Mouse (Mus musculus) G1E (cell line): ENCODE data around the gene Cacna1c. TPM values are rescaled to one million over a fixed set of nuclear protein-coding genes. Genes with fewer than 3 reads are reported as not detected.

Source experiments
- ATAC-seq: 2 replicates; pipeline ENCODE4 v1.8.0; 2016; ENCODE audit warnings: mild to moderate bottlenecking; ENCODE audit not compliant: insufficient number of reproducible peaks, poor library complexity, low FRiP score, severe bottlenecking; ENCODE audit errors: extremely low read depth
- DNase-seq: peaks from one replicate; pipeline ENCODE4 v3.0.0; 2012; ENCODE audit warnings: low spot score
- H3K27me3 ChIP-seq: 2 replicates; pipeline ENCODE4 v1.6.1; 2012; ENCODE audit warnings: mild to moderate bottlenecking, low read length, inconsistent platforms; ENCODE audit not compliant: insufficient read depth
- H3K36me3 ChIP-seq: replicated peaks from 2 replicates; pipeline ENCODE3; 2012; ENCODE audit warnings: mild to moderate bottlenecking, inconsistent platforms
- H3K4me1 ChIP-seq: 2 replicates; pipeline ENCODE4 v1.6.1; 2012; ENCODE audit warnings: low read depth, low read length, inconsistent platforms, mixed read lengths; ENCODE audit not compliant: insufficient read depth
- H3K4me3 ChIP-seq: 2 replicates; pipeline ENCODE4 v1.5.1; 2012; ENCODE audit warnings: low read depth, mild to moderate bottlenecking, inconsistent platforms, low read length, moderate library complexity, mixed read lengths
- H3K9me3 ChIP-seq: replicated peaks from 2 replicates; pipeline ENCODE4 v1.6.1; 2012; ENCODE audit warnings: inconsistent platforms
- CTCF ChIP-seq: IDR thresholded peaks from 2 replicates; pipeline ENCODE4 v1.5.1; 2012; ENCODE audit warnings: low read depth, low read length, inconsistent platforms, mixed read lengths
- GATA1 ChIP-seq: IDR thresholded peaks from 2 replicates; pipeline ENCODE4 v1.6.1; 2012; ENCODE audit warnings: borderline replicate concordance, low read length, inconsistent platforms, mixed read lengths
- GATA2 ChIP-seq: IDR thresholded peaks from 2 replicates; pipeline ENCODE4 v1.6.1; 2012; ENCODE audit warnings: low read depth, low read length, inconsistent platforms, borderline replicate concordance
- POLR2AphosphoS5 ChIP-seq: IDR thresholded peaks from 2 replicates; pipeline ENCODE4 v1.6.1; 2012; ENCODE audit warnings: low read depth, low read length, inconsistent platforms; ENCODE audit not compliant: insufficient replicate concordance
- TAL1 ChIP-seq: conservative IDR thresholded peaks from 2 replicates; pipeline ENCODE4 v1.6.1; 2012; ENCODE audit warnings: low read depth, low read length, inconsistent platforms, mixed read lengths
- polyA plus RNA-seq: library from polyadenylated mRNA; stranded (reverse); fragments of >175 nt; gene quantifications from 2 replicates; pipeline ENCODE4 v1.2.3, GENCODE M21; 2012
- total RNA-seq, 2 experiments: library from RNA; stranded (forward) in 1 of 2; stranded (reverse) in 1 of 2; fragments of 200-1000 nt in 1 of 2; fragments of >200 nt in 1 of 2; fragmentation: Nextera tagmentation in 1 of 2; gene quantifications; 2 replicates each; pipeline ENCODE4 v1.2.3; 2014 to 2017

The Cacna1c gene
- total and polyA plus RNA-seq, 3 experiments: 0.11 TPM; not detected in 2

- Histone ChIP-seq H3K36me3 (no peaks in the 10 kb centered on the region), H3K27me3 (no peaks in the 10 kb centered on the region), H3K4me3 (no peak overlapping the region; the same call in 1 of the 2 replicates), H3K4me1 (no peaks in the 10 kb centered on the region), H3K9me3 (peaks cover 74% of the 10 kb centered on the region)
- no peak for DNase-seq
- no peak for TF ChIP-seq CTCF
- TF ChIP-seq POLR2AphosphoS5: no peak
- no peak for TF ChIP-seq GATA1
- TF ChIP-seq GATA2: no peak
- no peak for TF ChIP-seq TAL1
- no peak for ATAC-seq
Observed at GRCm38 (mm10) chr6:118847751-118848150, 348.5 kb downstream of the Cacna1c start.

GRCm38 (mm10) chr6:118845829-118846228, 350.4 kb downstream of the Cacna1c start:
- DNase-seq (no peak), ATAC-seq (no peak)
- TF ChIP-seq CTCF (no peak), GATA2 (no peak), POLR2AphosphoS5 (no peak), GATA1 (no peak), TAL1 (no peak)
- H3K4me3 ChIP-seq: no peak overlapping the region
- H3K9me3 ChIP-seq: peaks cover 83% of the 10 kb centered on the region
- H3K4me1 ChIP-seq: no peaks in the 10 kb centered on the region
- no peaks in the 10 kb centered on the region for H3K36me3 ChIP-seq
- no peaks in the 10 kb centered on the region for H3K27me3 ChIP-seq

DNA sequence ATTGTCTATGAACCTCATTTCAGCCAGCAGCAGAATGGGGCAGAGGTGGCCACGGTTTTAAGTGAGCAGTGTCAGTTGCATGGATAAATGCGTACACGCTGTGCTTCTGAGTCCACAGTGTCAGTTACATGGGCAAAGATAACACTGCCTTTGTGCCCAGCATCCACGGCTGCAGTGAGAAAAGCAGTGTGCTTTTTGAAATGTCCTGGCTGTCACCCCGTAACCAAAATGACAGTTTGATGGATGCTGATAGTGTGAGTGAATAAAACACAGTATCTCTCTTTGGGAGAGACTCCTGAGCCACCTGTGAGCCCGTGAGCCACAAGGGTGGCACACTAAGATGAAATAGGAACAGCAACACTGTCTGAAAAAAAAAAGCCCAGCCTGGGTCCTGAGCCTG, 351.0 kb downstream of the Cacna1c start:
- Histone ChIP-seq H3K4me1 (no peaks in the 10 kb centered on the region), H3K27me3 (no peaks in the 10 kb centered on the region), H3K4me3 (no peak overlapping the region), H3K36me3 (no peaks in the 10 kb centered on the region), H3K9me3 (peaks cover 84% of the 10 kb centered on the region)
- ATAC-seq: no peak
- no peak for DNase-seq
- no peak for TF ChIP-seq GATA1
- no peak for TF ChIP-seq GATA2
- no peak for TF ChIP-seq TAL1
- TF ChIP-seq CTCF: no peak
- TF ChIP-seq POLR2AphosphoS5: no peak

DNA sequence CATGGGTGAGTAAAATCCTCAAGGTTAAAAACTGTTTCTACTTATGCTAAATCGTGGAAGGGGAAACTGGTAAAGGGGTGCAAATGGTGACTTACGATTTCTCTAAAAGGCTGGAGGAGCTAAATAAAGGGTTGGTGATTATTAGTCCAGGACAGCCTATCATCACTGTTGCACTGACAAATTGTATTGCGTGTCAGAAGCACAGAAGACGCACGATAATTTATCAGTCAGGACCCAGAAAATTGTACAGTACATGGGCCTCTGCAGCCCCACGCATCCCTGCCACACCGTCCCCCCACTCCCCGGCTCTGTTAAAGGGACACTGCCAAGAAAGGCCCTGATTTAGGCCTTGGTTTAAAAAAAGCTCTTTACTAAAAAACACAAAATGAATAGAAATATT, 352.7 kb downstream of the Cacna1c start:
- H3K27me3 ChIP-seq: no peaks in the 10 kb centered on the region

DNA sequence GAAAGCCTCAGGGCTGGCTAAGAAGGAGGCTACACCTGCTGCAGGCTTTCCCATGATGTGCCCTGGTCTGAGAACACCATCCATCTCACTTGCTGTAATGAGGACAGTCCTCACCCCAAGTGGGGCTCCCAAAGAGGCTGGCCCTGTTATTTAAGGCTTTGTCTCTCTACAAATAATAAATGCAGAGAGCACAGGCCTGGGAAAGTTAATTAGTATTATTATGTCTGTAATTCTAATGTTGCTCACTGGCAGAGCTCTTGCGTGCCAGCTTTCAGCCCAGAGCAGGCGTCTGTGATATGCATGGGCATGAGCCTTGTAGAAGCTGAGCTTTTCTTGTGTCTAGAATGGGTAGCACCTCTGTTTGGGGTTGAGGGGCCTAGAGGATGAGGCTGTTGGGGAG, 354.3 kb downstream of the Cacna1c start:
- Histone ChIP-seq H3K4me3 (no peak overlapping the region), H3K36me3 (no peaks in the 10 kb centered on the region), H3K4me1 (no peaks in the 10 kb centered on the region), H3K9me3 (peaks cover 76% of the 10 kb centered on the region), H3K27me3 (no peaks in the 10 kb centered on the region)
- TF ChIP-seq CTCF (no peak), GATA2 (no peak), TAL1 (no peak), POLR2AphosphoS5 (no peak), GATA1 (no peak)
- no peak for ATAC-seq
- no peak for DNase-seq

More for the DNA sequence above, 352.7 kb downstream of the Cacna1c start:
- TF ChIP-seq TAL1 (no peak), GATA2 (no peak), POLR2AphosphoS5 (no peak), CTCF (no peak), GATA1 (no peak)
- no peak for ATAC-seq
- no peak overlapping the region for H3K4me3 ChIP-seq
- no peaks in the 10 kb centered on the region for H3K36me3 ChIP-seq
- H3K9me3 ChIP-seq: peaks cover 86% of the 10 kb centered on the region
- no peak for DNase-seq
- H3K4me1 ChIP-seq: no peaks in the 10 kb centered on the region

DNA sequence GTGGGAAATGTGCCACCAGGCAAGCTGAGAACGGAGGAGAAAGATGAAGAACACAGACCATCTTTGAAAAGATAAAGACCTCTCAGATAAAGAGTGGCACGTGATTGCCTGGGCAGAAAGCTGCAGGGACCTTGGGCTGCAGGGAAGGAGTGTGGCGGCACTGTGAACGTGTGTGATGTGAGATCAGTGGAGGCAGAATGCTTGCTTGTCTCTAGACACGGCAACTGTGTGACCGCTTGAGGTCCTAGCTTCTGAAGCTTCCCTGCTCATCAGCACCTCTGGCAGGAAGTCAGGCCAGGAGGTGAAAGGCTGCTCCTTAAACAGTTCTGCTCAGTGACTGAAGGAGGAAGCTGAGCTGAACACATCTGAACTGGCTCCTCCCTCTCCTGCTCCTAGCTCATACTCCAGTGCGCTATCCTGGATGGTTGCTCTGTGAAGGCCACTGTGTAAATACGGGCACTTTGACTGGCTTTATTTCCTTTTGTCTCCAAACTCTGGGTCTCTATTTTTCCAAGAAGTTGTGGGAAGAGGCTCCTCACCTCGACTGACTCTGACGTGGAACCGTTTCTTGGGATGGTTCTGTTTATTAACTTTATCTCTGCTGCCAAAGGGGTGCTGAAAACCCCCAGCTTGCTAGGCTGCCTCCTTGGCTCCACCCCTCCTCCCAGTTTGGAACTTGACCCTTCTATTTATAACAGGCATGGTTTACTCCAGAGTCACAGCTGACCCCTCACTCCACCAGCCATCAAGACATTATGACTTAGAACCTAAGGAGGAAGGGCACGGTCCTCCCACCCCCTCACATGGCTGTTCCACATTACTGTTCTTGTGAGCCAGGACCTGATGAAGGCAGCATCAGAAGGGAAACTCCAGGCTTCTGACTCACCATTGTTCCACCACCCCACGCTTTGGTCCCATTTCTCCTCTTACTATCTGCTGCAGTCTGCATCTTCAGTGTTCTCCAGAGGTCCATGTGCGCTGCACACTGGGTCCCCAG, 357.0 kb downstream of the Cacna1c start:
- ATAC-seq (no peak), DNase-seq (no peak)
- no peaks in the 10 kb centered on the region for H3K4me1 ChIP-seq
- peaks cover 67% of the 10 kb centered on the region for H3K9me3 ChIP-seq
- TF ChIP-seq GATA2 (no peak), POLR2AphosphoS5 (no peak)
- H3K36me3 ChIP-seq: no peaks in the 10 kb centered on the region
- H3K27me3 ChIP-seq: no peaks in the 10 kb centered on the region
- no peak overlapping the region for H3K4me3 ChIP-seq
